Mouse (Mus musculus): ENCODE measurements around the gene Xab2. TPM values are rescaled to one million over a fixed set of nuclear protein-coding genes. Genes with fewer than 3 reads are reported as not detected.

Xab2 gene
- polyA plus RNA-seq, 1 experiment, result 35.4 TPM

- Histone ChIP-seq H3K4me1 (peaks cover 38% of the 10 kb centered on the region), H3K9me3 (no peaks in the 10 kb centered on the region), H3K36me3 (replicated peaks; ENCODE audit: low read length) (peaks cover 6% of the 10 kb centered on the region), H3K4me3 (replicated peaks) (no peak overlapping the region), H3K27me3 (replicated peaks) (peaks cover 2% of the 10 kb centered on the region)
- TF ChIP-seq FLI1 (IDR thresholded peaks at IDR 0.05; ENCODE audit: low read length) (no peak), GATA1 (IDR thresholded peaks at IDR 0.05; ENCODE audit: borderline replicate concordance, low read length) (no peak)
Measured at GRCm38 (mm10) chr8:3648990-3649389, 27.9 kb upstream of the Xab2 start.

GRCm38 (mm10) chr8:3648268-3648667 lies 27.2 kb upstream of the Xab2 start:
- no peaks in the 10 kb centered on the region for H3K9me3 ChIP-seq
- no peak overlapping the region for H3K4me3 ChIP-seq (replicated peaks)
- peaks cover 32% of the 10 kb centered on the region for H3K4me1 ChIP-seq
- peaks cover 2% of the 10 kb centered on the region for H3K27me3 ChIP-seq (replicated peaks)
- TF ChIP-seq GATA1 (IDR thresholded peaks at IDR 0.05; ENCODE audit: borderline replicate concordance, low read length) (no peak), FLI1 (IDR thresholded peaks at IDR 0.05; ENCODE audit: low read length) (no peak)
- peaks cover 12% of the 10 kb centered on the region for H3K36me3 ChIP-seq (replicated peaks; ENCODE audit: low read length)

GRCm38 (mm10) chr8:3647561-3647960 lies 26.4 kb upstream of the Xab2 start:
- TF ChIP-seq FLI1 (IDR thresholded peaks at IDR 0.05; ENCODE audit: low read length) (no peak), GATA1 (IDR thresholded peaks at IDR 0.05; ENCODE audit: borderline replicate concordance, low read length) (no peak)
- Histone ChIP-seq H3K27me3 (replicated peaks) (peaks cover 2% of the 10 kb centered on the region), H3K36me3 (replicated peaks; ENCODE audit: low read length) (peaks cover 19% of the 10 kb centered on the region)

DNA sequence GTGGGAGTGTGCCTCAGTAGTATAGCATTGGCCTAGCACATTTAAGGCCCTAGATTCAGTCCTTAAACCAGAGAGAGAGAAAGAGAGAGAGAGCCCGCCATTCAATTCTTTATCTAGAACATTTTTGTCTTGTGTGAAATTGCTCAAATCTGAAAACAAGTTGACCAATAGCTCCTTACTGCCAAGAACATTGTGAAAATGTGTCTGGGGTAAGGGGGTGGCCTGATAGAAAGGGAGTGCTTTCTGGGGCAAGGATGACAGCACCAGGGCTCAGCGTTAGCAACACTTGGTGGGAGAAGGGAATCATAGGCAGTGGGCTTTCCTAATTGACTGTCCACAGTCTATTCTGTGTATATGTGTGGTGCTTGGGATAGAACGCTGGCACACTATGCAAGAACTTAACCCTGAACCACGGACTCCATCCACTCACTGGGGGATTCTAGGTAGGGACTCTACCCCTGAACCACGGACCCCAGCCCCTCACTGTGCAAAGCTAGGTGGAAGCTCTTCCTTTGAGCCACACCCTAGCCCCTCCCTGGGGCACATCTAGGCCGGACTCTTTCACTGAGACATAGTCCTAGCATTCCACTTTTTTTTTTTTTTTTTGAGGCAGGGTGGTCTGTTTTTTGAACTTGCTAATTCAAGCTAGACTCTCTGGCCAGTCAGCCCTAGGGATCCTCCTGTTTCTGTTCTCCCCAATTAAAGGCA lies 25.9 kb upstream of the Xab2 start:
- Histone ChIP-seq H3K27me3 (replicated peaks) (peaks cover 2% of the 10 kb centered on the region), H3K4me1 (peaks cover 28% of the 10 kb centered on the region), H3K36me3 (replicated peaks; ENCODE audit: low read length) (peaks cover 25% of the 10 kb centered on the region), H3K4me3 (replicated peaks) (no peak overlapping the region), H3K9me3 (no peaks in the 10 kb centered on the region)
- TF ChIP-seq GATA1 (IDR thresholded peaks at IDR 0.05; ENCODE audit: borderline replicate concordance, low read length) (no peak), FLI1 (IDR thresholded peaks at IDR 0.05; ENCODE audit: low read length) (no peak)

More at GRCm38 (mm10) chr8:3647561-3647960, 26.4 kb upstream of the Xab2 start:
- Histone ChIP-seq H3K4me3 (replicated peaks) (no peak overlapping the region), H3K4me1 (peaks cover 28% of the 10 kb centered on the region), H3K9me3 (no peaks in the 10 kb centered on the region)

- H3K36me3 ChIP-seq (replicated peaks; ENCODE audit: low read length), result peaks cover 37% of the 10 kb centered on the region
- peaks cover 40% of the 10 kb centered on the region for H3K4me1 ChIP-seq
- TF ChIP-seq GATA1 (IDR thresholded peaks at IDR 0.05; ENCODE audit: borderline replicate concordance, low read length), result no peak
- TF ChIP-seq FLI1 (IDR thresholded peaks at IDR 0.05; ENCODE audit: low read length), result no peak
- H3K9me3 ChIP-seq, result no peaks in the 10 kb centered on the region
- H3K27me3 ChIP-seq (replicated peaks), result no peaks in the 10 kb centered on the region
- H3K4me3 ChIP-seq (replicated peaks), result peak overlapping the region; percentile 57
Measured at GRCm38 (mm10) chr8:3645804-3646203, 24.7 kb upstream of the Xab2 start.

DNA sequence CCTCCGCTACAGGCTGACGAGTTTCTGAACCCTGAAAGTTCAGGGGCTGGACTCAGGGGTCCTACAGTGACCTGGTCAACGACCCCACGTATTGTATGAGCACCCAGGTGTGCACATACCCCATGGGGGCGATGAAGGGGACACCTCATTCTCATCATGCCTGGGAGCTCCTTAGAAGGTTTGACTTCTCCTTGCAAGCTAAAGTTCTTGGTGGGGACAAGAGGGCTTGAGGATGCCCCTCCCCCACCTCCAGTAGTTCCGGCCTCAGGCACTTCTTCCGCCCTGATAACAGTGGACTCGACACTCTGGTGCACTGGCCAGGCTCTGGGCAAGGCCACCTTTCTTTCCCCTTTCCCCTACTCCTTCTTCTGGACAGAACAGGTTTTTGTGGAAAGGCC lies 10.4 kb upstream of the Xab2 start:
- H3K9me3 ChIP-seq, result no peaks in the 10 kb centered on the region
- peaks cover 72% of the 10 kb centered on the region for H3K4me1 ChIP-seq
- TF ChIP-seq FLI1 (IDR thresholded peaks at IDR 0.05; ENCODE audit: low read length), result no peak
- no peak for TF ChIP-seq GATA1 (IDR thresholded peaks at IDR 0.05; ENCODE audit: borderline replicate concordance, low read length)
- H3K27me3 ChIP-seq (replicated peaks), result no peaks in the 10 kb centered on the region
- peaks cover 46% of the 10 kb centered on the region for H3K36me3 ChIP-seq (replicated peaks; ENCODE audit: low read length)
- peak overlapping the region; percentile 96 for H3K4me3 ChIP-seq (replicated peaks)

DNA sequence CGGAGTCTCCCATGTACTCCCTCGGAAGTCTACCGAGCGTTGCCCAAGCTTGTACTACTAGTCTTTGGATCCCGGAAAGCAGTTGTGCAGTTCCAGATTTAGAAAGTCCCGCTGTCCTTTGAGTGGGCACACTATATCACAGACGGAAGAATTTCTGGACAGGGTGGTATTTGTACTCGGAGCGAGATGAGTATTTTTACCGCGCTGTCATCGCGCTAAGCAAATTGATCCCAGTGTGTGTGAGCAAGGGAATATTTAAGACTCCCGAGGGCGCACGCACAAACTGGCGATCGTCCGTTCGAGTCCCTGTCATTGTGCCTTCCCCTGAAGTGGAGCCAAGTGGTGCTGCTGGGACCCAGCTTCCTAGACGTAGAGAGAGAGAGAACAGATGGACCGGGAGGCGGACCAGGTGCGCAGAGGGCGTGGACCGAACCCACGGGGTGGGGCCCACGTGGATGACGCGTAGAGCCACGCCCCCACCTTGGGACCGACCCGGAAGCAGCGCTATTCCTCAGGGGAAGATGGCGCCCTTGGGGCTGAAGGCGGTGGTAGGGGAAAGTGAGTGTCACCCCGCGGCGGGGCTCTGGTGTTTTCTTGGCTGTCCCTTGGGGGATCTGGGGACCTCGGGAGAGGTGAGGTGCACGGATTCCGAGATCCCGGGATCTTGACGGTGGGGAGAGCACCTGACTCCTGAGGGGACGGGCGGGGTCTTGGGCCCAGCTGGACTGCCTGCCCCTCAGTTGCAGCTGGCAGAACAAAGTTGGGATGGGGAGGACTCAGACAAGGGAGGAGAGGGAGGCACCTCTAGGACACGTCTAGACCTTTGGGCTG lies 9.7 kb upstream of the Xab2 start, which contains the start of gene Stxbp2:
TSS of gene Stxbp2 (plus strand) at position 309 of the 831 bp plus-strand sequence.
- no peaks in the 10 kb centered on the region for H3K27me3 ChIP-seq (replicated peaks)
- TF ChIP-seq FLI1 (IDR thresholded peaks at IDR 0.05; ENCODE audit: low read length) (no peak), GATA1 (IDR thresholded peaks at IDR 0.05; ENCODE audit: borderline replicate concordance, low read length) (no peak)
- peaks cover 41% of the 10 kb centered on the region for H3K36me3 ChIP-seq (replicated peaks; ENCODE audit: low read length)
- peak within 1 kb of the TSS; percentile 96 for H3K4me3 ChIP-seq (replicated peaks)
- no peaks in the 10 kb centered on the region for H3K9me3 ChIP-seq
- H3K4me1 ChIP-seq, result peaks cover 72% of the 10 kb centered on the region

DNA sequence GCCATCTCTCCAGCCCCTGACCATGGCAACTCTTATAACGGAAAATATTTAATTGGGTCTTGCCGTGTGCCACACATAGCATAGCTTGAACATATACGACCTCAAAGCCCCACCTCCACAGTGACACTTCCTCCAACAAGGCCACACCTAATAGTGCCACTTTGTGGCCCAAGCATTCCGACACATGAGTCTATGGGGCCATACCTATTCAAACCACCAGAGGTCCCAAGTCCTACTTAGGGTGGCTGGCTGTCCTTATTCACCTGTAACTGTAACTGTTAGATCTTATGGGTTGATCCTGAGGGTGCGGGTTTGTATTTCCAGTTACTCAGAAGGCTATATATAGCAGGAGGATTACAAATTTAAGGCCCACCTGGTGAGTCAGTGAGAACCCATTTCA lies 6.9 kb upstream of the Xab2 start:
- Histone ChIP-seq H3K9me3 (no peaks in the 10 kb centered on the region), H3K4me3 (replicated peaks) (no peak overlapping the region), H3K36me3 (replicated peaks; ENCODE audit: low read length) (peaks cover 38% of the 10 kb centered on the region), H3K4me1 (peaks cover 52% of the 10 kb centered on the region), H3K27me3 (replicated peaks) (no peaks in the 10 kb centered on the region)
- TF ChIP-seq GATA1 (IDR thresholded peaks at IDR 0.05; ENCODE audit: borderline replicate concordance, low read length), result no peak
- TF ChIP-seq FLI1 (IDR thresholded peaks at IDR 0.05; ENCODE audit: low read length), result no peak

- no peak overlapping the region for H3K4me3 ChIP-seq (replicated peaks)
Measured at GRCm38 (mm10) chr8:3626971-3627370, 5.9 kb upstream of the Xab2 start.

DNA sequence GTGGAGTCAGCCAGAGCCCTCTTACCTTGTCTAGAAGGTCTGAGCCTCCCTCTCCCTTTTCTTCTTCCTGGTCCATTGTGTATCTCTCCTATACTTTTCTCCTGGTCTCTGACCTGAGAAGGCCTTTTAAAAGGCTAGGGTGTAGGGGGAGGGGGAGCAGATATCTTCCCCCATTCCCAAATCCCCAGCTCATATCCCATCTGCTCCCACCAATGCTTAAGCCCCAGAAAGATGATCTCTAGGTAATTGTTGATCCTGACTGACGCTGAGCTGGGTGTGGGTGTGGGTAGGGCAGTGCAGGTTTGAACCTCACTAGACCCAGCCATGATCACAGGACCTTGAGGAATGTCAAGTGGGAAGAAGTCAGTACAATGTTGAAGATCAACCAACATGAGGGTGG lies 4.3 kb upstream of the Xab2 start, which contains the start of gene Pcp2:
TSS of gene Pcp2 (minus strand) at position 101 of the 400 bp plus-strand sequence.
- no peaks in the 10 kb centered on the region for H3K9me3 ChIP-seq
- peaks cover 48% of the 10 kb centered on the region for H3K4me1 ChIP-seq
- peaks cover 34% of the 10 kb centered on the region for H3K36me3 ChIP-seq (replicated peaks; ENCODE audit: low read length)
- no peaks in the 10 kb centered on the region for H3K27me3 ChIP-seq (replicated peaks)
- no peak within 1 kb of the TSS for H3K4me3 ChIP-seq (replicated peaks)
- TF ChIP-seq FLI1 (IDR thresholded peaks at IDR 0.05; ENCODE audit: low read length) (no peak), GATA1 (IDR thresholded peaks at IDR 0.05; ENCODE audit: borderline replicate concordance, low read length) (no peak)

More at GRCm38 (mm10) chr8:3626971-3627370, 5.9 kb upstream of the Xab2 start:
- Histone ChIP-seq H3K9me3 (no peaks in the 10 kb centered on the region), H3K27me3 (replicated peaks) (no peaks in the 10 kb centered on the region), H3K4me1 (peaks cover 52% of the 10 kb centered on the region), H3K36me3 (replicated peaks; ENCODE audit: low read length) (peaks cover 35% of the 10 kb centered on the region)
- TF ChIP-seq GATA1 (IDR thresholded peaks at IDR 0.05; ENCODE audit: borderline replicate concordance, low read length) (no peak), FLI1 (IDR thresholded peaks at IDR 0.05; ENCODE audit: low read length) (no peak)

Data from megakaryocyte, embryonic 14.5 days (primary cell).